Mouse (Mus musculus) kidney, embryonic 16.5 days (tissue): ENCODE data around the gene Zfp738. TPM values are rescaled to one million over a fixed set of nuclear protein-coding genes. Genes with fewer than 3 reads are reported as not detected.

Experiments used
- ATAC-seq: fragments of 200-750 bp; cut with Nextera tagmentation; 2 replicates; pipeline ENCODE4 v1.8.0; 2017; ENCODE audit warnings: moderate TSS enrichment; ENCODE audit not compliant: low FRiP score, low TSS enrichment
- H3K27ac ChIP-seq: fragments of 300-500 bp; sonication (generic); 2 replicates; pipeline ENCODE4 v1.5.1; 2014; ENCODE audit warnings: low read length
- H3K27me3 ChIP-seq: fragments of 300-500 bp; sonication (generic); 2 replicates; pipeline ENCODE4 v1.6.1; 2014; ENCODE audit warnings: low read length, control low read depth, mixed read lengths; ENCODE audit not compliant: insufficient read depth
- H3K36me3 ChIP-seq: fragments of 300-500 bp; sonication (generic); 2 replicates; pipeline ENCODE4 v1.6.1; 2014; ENCODE audit warnings: low read length, control low read depth, mixed read lengths; ENCODE audit not compliant: insufficient read depth
- H3K4me1 ChIP-seq: fragments of 300-500 bp; sonication (generic); 2 replicates; pipeline ENCODE4 v1.6.1; 2014; ENCODE audit warnings: low read length, control low read depth, mixed read lengths; ENCODE audit not compliant: insufficient read depth
- H3K4me2 ChIP-seq: fragments of 300-500 bp; sonication (generic); replicated peaks from 2 replicates; pipeline ENCODE4 v1.6.1; 2014; ENCODE audit warnings: low read depth, low read length
- H3K4me3 ChIP-seq: fragments of 300-500 bp; sonication (generic); 2 replicates; pipeline ENCODE4 v1.5.1; 2014; ENCODE audit warnings: mild to moderate bottlenecking, low read length
- H3K9ac ChIP-seq: fragments of 300-500 bp; sonication (generic); replicated peaks from 2 replicates; pipeline ENCODE4 v1.6.1; 2014; ENCODE audit warnings: low read length
- H3K9me3 ChIP-seq: fragments of 300-500 bp; sonication (generic); 2 replicates; pipeline ENCODE4 v1.6.1; 2016; ENCODE audit warnings: low read length, control low read depth
- WGBS: fragments of 180-500 bp; shearing (Covaris S2); extraction: QIAGEN DNeasy Blood & Tissue Kit; methylation state at CpG from one replicate; pipeline ENCODE4 v1.1.7; 2014; 5-methylcytosine and 5-hydroxymethylcytosine counted together
- polyA plus RNA-seq: library from polyadenylated mRNA; unstranded; fragments of >200 nt; fragmentation: Nextera tagmentation; extraction: Ambion mirVana; gene quantifications from 2 replicates; pipeline ENCODE4 v1.2.1, GENCODE M21; 2015

Zfp738 gene
- polyA plus RNA-seq, 1 experiment from 2014 or later, result 11.0 TPM

DNA sequence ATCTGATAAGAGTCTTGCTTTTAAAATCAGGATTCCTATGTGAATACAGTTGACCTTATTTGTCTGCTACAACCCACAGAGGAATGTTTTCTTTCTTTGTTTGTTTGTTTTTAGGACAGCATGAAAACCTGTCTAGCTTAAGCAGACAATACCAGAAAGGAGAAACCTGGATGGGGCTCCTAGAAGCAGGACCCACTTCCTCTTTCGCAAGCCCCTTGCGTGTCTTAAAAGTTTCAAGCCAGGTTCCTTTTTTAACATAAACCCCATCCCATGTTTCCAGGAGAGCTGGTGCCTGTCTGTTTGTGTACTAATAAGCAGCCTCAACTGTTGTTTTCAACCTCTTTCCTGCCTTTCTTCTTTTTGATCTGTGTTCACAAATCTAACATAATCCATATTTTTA lies 12.0 kb downstream of the Zfp738 start:
- H3K9me3 ChIP-seq, result no peaks in the 10 kb centered on the region
- no peak overlapping the region for H3K4me2 ChIP-seq
- H3K36me3 ChIP-seq, result peaks cover under 1% of the 10 kb centered on the region; the same call in 1 of the 2 replicates
- H3K4me3 ChIP-seq, result no peak overlapping the region
- no peak for ATAC-seq
- 96% methylated on average over 2 of the region's 2 CpGs for WGBS
- no peaks in the 10 kb centered on the region for H3K27me3 ChIP-seq
- H3K4me1 ChIP-seq, result no peaks in the 10 kb centered on the region
- H3K27ac ChIP-seq, result no peak overlapping the region
- H3K9ac ChIP-seq, result no peak overlapping the region

DNA sequence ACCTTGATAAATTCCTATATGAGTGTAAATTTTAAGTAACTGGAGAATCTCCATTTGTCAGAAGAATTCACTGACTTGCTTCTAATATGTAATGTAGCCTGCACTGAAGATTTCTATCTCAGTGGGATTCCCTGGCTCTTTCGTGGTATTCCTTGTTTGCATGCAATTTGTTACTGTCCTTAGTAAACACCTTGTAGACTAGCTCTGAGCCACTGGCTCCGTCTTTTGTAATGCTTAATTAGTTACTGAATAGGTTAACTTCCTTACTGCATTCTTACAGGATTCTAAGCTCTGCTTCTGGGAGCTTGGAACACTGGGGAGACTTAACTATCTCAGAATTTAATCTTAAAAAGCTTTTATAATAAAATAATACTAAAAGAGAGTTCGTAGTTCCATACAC lies 34.4 kb downstream of the Zfp738 start:
- ATAC-seq, result no peak
- Histone ChIP-seq H3K4me3 (no peak overlapping the region), H3K27ac (no peak overlapping the region), H3K4me2 (no peak overlapping the region), H3K4me1 (no peaks in the 10 kb centered on the region), H3K9me3 (no peaks in the 10 kb centered on the region), H3K36me3 (no peaks in the 10 kb centered on the region), H3K27me3 (no peaks in the 10 kb centered on the region), H3K9ac (no peak overlapping the region)
- 42% methylated on average over 3 of the region's 3 CpGs for WGBS

DNA sequence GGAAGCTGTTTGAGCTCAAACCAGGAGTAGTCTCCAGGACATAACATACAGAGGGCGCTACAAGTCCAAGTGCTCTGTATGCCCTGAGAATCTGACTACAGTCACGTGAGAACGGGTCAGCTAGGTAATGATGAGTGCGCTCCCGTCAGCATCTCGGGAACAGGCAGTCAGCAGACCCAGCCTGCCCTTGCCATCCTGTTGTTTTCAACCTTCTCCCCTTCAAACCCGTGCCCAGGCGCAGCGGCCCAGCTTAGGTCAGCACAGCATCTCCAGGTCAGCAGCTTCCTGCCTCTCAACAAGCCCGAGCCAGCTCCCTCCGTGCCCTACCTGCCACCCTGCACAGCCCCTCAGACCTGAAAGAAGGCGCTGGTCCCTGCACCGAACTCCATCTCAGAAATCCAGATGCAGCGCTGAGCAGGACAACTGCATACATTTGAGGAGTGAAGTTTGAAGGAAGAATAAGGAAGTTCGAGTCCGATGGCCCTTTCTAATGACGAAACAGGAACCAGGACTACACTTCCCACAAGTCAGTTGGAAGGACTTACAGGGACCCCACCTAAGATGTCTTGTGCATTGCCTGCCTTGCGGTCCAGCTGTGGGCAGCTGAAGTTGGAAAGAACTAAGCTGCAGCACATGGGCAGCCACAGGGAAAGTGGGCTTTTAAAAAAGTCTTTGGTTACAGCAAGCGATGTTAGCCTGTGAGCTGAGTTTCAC lies 49.4 kb downstream of the Zfp738 start, which contains the start of the genes Gm49345 and Zfp729a:
TSS of gene Gm49345 (minus strand) at position 476 of the 714 bp plus-strand sequence.
TSS of gene Zfp729a (minus strand) at position 498 of the 714 bp plus-strand sequence.
- Histone ChIP-seq H3K27ac (peak within 1 kb of the TSS; percentile 75), H3K4me2 (peak within 1 kb of the TSS; percentile 51), H3K4me1 (peaks cover 4% of the 10 kb centered on the region), H3K9ac (peak within 1 kb of the TSS; percentile 88), H3K27me3 (no peaks in the 10 kb centered on the region), H3K36me3 (no peaks in the 10 kb centered on the region), H3K9me3 (no peaks in the 10 kb centered on the region), H3K4me3 (peak within 1 kb of the TSS; percentile 95)
- peak; percentile 99 for ATAC-seq
- WGBS, result under 1% methylated on average over 19 of the region's 19 CpGs

DNA sequence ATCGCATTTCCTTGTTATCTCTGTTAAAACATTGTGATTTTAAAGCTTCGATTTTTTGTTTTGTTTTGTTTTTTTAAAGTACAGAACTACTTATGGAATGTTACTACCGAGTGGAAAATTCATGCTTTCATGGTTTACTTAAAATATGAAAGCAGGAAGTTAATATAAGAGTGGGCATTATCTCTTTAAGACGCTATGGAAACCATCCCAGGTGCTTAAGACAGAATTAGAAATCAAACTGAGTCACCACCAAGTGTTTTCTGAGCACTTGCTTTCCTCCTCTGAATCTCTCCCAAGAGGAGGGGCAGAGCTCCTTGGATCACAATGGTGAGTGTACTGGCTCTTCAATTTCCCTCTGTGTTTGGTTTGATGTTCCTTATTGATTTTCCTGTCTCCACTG lies 76.8 kb downstream of the Zfp738 start:
- no peaks in the 10 kb centered on the region for H3K9me3 ChIP-seq
- H3K27me3 ChIP-seq, result no peaks in the 10 kb centered on the region
- no peak overlapping the region for H3K9ac ChIP-seq
- H3K36me3 ChIP-seq, result no peaks in the 10 kb centered on the region
- peak overlapping the region; percentile 59; the same call in 1 of the 2 replicates for H3K4me2 ChIP-seq
- H3K4me3 ChIP-seq, result no peak overlapping the region
- H3K27ac ChIP-seq, result no peak overlapping the region
- H3K4me1 ChIP-seq, result peaks cover 5% of the 10 kb centered on the region
- ATAC-seq, result no peak
- WGBS, result 87% methylated on average over 4 of the region's 4 CpGs

DNA sequence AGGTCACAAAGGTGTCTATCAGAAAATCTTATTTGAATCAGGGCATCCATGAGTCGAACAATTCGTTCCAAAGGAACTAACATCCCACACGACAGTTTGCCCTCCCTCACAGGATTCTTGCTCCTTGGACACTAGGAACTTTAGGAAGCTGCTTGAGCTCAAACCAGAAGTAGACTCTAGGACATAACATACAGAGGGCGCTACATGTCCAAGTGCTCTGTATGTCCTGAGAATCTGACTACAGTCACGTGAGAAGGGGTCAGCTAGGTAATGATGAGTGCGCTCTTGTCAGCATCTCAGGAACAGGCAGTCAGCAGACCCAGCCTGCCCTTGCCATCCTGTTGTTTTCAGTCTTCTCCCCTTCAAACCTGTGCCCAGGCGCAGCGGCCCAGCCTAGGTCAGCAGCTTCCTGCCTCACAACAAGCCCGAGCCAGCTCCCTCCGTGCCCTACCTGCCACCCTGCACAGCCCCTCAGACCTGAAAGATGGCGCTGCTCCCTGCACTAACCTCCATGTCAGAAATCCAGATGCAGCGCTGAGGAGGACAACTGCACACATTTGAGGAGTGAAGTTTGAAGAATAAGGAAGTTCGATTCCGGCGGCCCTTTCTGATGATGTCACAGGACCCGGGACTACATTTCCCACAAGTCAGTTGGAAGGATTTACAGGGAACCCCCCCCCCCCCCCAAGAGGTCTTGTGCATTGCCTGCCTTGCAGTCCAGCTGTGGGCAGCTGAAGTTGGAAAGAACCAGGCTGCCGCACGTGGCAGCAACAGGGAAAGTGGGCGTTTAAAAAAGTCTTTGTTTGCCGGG lies 77.6 kb downstream of the Zfp738 start, which contains the start of gene Zfp729b:
TSS of gene Zfp729b (minus strand) at position 642 of the 811 bp plus-strand sequence.
- Histone ChIP-seq H3K36me3 (no peaks in the 10 kb centered on the region), H3K4me1 (peaks cover 5% of the 10 kb centered on the region), H3K27ac (peak within 1 kb of the TSS; percentile 84), H3K9ac (peak within 1 kb of the TSS; percentile 81), H3K4me3 (peak within 1 kb of the TSS; percentile 83), H3K9me3 (no peaks in the 10 kb centered on the region), H3K27me3 (no peaks in the 10 kb centered on the region), H3K4me2 (peak within 1 kb of the TSS; percentile 59)
- ATAC-seq, result peak; percentile 97
- 2% methylated on average over 20 of the region's 20 CpGs for WGBS

Other genes starting within 250 kb of the Zfp738 start
- 10.7 and 12.0 TPM in 2 replicates for gene Zfp874a, start 235.4 kb downstream of the Zfp738 start, polyA plus RNA-seq
- 2.6 and 3.4 TPM in 2 replicates for gene Zfp874b, start 202.8 kb downstream of the Zfp738 start, polyA plus RNA-seq
- 14.4 and 15.2 TPM in 2 replicates for gene Zfp58, start 186.5 kb downstream of the Zfp738 start, polyA plus RNA-seq
- gene Gm26965, start 160.9 kb downstream of the Zfp738 start, polyA plus RNA-seq, result not detected in 2 replicates
- 26.1 and 28.3 TPM in 2 replicates for gene Zfp87, start 160.9 kb downstream of the Zfp738 start, polyA plus RNA-seq
- 13.5 and 16.0 TPM in 2 replicates for gene Zfp748, start 133.2 kb downstream of the Zfp738 start, polyA plus RNA-seq
- gene Zfp729b, start 77.4 kb downstream of the Zfp738 start, polyA plus RNA-seq, result 4.3 and 4.7 TPM in 2 replicates
- gene Gm49345, start 49.3 kb downstream of the Zfp738 start, polyA plus RNA-seq, result not detected in 2 replicates
- gene Zfp729a, start 49.3 kb downstream of the Zfp738 start, polyA plus RNA-seq, result 3.1 TPM in 2 replicates
- 7.1 and 7.3 TPM in 2 replicates for gene Zfp65, start 42.1 kb upstream of the Zfp738 start, polyA plus RNA-seq
- 6.3 and 6.4 TPM in 2 replicates for gene Zfp85, start 68.2 kb upstream of the Zfp738 start, polyA plus RNA-seq
- 2.6 and 2.7 TPM in 2 replicates for gene Zfp493, start 92.6 kb upstream of the Zfp738 start, polyA plus RNA-seq
- gene Zfp273, start 126.7 kb upstream of the Zfp738 start, polyA plus RNA-seq, result 8.7 and 9.4 TPM in 2 replicates
- gene Gm10037, start 144.0 kb upstream of the Zfp738 start, polyA plus RNA-seq, result 2.1 and 3.6 TPM in 2 replicates
- gene BC048507, start 176.3 kb upstream of the Zfp738 start, polyA plus RNA-seq, result not detected in 2 replicates